Mouse (Mus musculus) hindbrain, embryonic 15.5 days (tissue): ENCODE results near the gene Agrp. TPM values are rescaled to one million over a fixed set of nuclear protein-coding genes. Genes with fewer than 3 reads are reported as not detected.

Experiments used
- ATAC-seq: fragments of 200-750 bp; cut with Nextera tagmentation; 2 replicates; pipeline ENCODE4 v1.8.0; 2017; ENCODE audit warnings: low read depth, moderate number of reproducible peaks, moderate TSS enrichment; ENCODE audit not compliant: low FRiP score
- H3K27ac ChIP-seq: fragments of 300-500 bp; sonication (generic); replicated peaks from 2 replicates; pipeline ENCODE4 v1.5.1; 2015; ENCODE audit warnings: mild to moderate bottlenecking, inconsistent platforms
- H3K27me3 ChIP-seq: fragments of 300-500 bp; sonication (generic); 2 replicates; pipeline ENCODE4 v1.6.1; 2015; ENCODE audit warnings: control low read depth, inconsistent platforms
- H3K36me3 ChIP-seq: fragments of 300-500 bp; sonication (generic); 2 replicates; pipeline ENCODE4 v1.6.1; 2015; ENCODE audit warnings: control low read depth, inconsistent platforms
- H3K4me1 ChIP-seq: fragments of 300-500 bp; sonication (generic); replicated peaks from 2 replicates; pipeline ENCODE4 v1.6.1; 2015; ENCODE audit warnings: control low read depth, inconsistent platforms
- H3K4me2 ChIP-seq: fragments of 300-500 bp; sonication (generic); 2 replicates; pipeline ENCODE4 v1.6.1; 2015; ENCODE audit warnings: moderate library complexity, mild to moderate bottlenecking, inconsistent platforms
- H3K4me3 ChIP-seq: fragments of 300-500 bp; sonication (generic); 2 replicates; pipeline ENCODE4 v1.5.1; 2015; ENCODE audit warnings: mild to moderate bottlenecking, inconsistent platforms
- H3K9ac ChIP-seq: fragments of 300-500 bp; sonication (generic); 2 replicates; pipeline ENCODE4 v1.6.1; 2015; ENCODE audit warnings: inconsistent platforms
- H3K9me3 ChIP-seq: fragments of 300-500 bp; sonication (generic); 2 replicates; pipeline ENCODE4 v1.6.1; 2016; ENCODE audit warnings: control low read depth, inconsistent platforms
- WGBS: fragments of 180-500 bp; shearing (Covaris S2); methylation state at CpG from one replicate; pipeline ENCODE4 v1.1.7; 2015; 5-methylcytosine and 5-hydroxymethylcytosine counted together
- polyA plus RNA-seq: library from polyadenylated mRNA; unstranded; fragments of >200 nt; fragmentation: Nextera tagmentation; extraction: Ambion mirVana; gene quantifications from 2 replicates; pipeline ENCODE4 v1.2.1, GENCODE M21; 2015

Gene Agrp
- polyA plus RNA-seq, 1 experiment from 2014 or later = 0.56 TPM

- Histone ChIP-seq H3K4me2 (peak overlapping the region; percentile 16; the same call in 1 of the 2 replicates), H3K27me3 (no peaks in the 10 kb centered on the region), H3K4me3 (no peak overlapping the region), H3K4me1 (peaks cover 45% of the 10 kb centered on the region), H3K9ac (no peak overlapping the region), H3K9me3 (no peaks in the 10 kb centered on the region), H3K36me3 (no peaks in the 10 kb centered on the region; the same call in 1 of the 2 replicates), H3K27ac (no peak overlapping the region)
- ATAC-seq = no peak
- 89% methylated on average over 1 of the region's 1 CpGs for WGBS
Measured at GRCm38 (mm10) chr8:105563871-105564270, 73.3 kb downstream of the Agrp start.

DNA sequence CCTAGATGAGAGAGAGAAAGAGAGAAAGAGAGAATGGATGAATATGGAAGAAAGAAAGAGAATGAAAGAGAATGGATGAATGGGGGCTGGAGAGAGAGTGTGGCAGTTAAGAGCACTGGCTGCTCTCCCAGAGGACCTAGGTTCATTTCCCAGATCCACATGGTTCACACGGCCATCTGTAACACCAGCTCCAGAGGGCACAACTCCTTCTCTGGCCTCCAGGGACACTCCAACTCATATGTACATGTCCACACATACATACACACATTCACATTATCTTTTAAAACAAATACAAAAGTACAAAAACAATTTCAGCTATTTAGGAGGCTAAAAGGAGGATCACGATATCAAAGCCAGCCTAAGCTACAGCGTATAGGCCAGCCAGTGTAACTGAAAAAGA, 74.3 kb downstream of the Agrp start:
- Histone ChIP-seq H3K4me1 (peaks cover 45% of the 10 kb centered on the region), H3K27ac (no peak overlapping the region), H3K4me3 (no peak overlapping the region), H3K27me3 (no peaks in the 10 kb centered on the region), H3K36me3 (peaks cover 4% of the 10 kb centered on the region), H3K9me3 (no peaks in the 10 kb centered on the region), H3K9ac (no peak overlapping the region), H3K4me2 (no peak overlapping the region)
- WGBS = 79% methylated on average over 3 of the region's 3 CpGs
- ATAC-seq = no peak

DNA sequence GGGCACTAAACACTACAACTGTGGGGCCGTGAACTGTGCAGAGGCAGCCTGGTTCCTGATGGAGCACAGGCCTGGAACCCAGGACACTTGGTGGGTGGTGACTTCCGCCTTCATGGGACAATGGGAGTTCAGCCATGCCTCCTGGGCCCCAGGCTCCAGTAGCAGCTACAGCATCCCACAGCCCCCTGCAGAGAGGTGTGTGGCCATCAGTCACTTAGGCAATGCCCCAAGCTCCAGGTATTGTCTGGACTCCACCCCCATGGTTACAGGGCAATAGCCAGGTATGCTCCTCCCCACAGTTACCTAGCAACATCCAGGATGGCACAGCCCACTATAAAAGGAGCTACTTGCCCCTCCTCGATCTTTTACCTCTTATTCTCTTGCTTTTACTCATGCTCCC, 82.0 kb downstream of the Agrp start:
- 64% methylated on average over 3 of the region's 3 CpGs for WGBS
- Histone ChIP-seq H3K4me2 (no peak overlapping the region), H3K9ac (no peak overlapping the region), H3K9me3 (no peaks in the 10 kb centered on the region), H3K36me3 (peaks cover 4% of the 10 kb centered on the region), H3K4me1 (no peaks in the 10 kb centered on the region), H3K27ac (no peak overlapping the region), H3K27me3 (no peaks in the 10 kb centered on the region), H3K4me3 (no peak overlapping the region)
- ATAC-seq = peak; percentile 36; the same call in 1 of the 2 replicates

DNA sequence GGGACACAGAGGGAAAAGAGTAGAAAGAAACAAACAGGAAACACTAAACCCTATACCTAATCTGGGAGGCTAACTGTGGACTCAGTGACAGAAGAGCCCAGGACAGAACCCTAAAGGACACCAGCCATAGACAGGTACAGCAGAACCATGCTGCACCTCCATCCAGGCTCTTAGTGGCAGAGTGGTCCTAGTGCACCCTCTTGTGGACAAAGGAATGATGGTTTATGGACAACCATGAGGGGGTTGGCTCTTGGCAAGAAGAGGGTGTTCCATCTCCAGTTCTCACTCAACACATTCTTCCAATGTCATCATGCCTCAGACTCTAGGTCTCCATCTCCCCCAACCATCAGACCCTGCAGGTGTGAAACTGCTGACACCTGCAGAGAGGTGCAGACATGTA, 83.1 kb downstream of the Agrp start:
- Histone ChIP-seq H3K27ac (no peak overlapping the region), H3K9ac (no peak overlapping the region), H3K4me1 (no peaks in the 10 kb centered on the region), H3K36me3 (peaks cover 4% of the 10 kb centered on the region; the same call in 1 of the 2 replicates), H3K4me2 (no peak overlapping the region), H3K4me3 (no peak overlapping the region), H3K9me3 (no peaks in the 10 kb centered on the region), H3K27me3 (no peaks in the 10 kb centered on the region)
- ATAC-seq = peak; percentile 58; the same call in 1 of the 2 replicates

DNA sequence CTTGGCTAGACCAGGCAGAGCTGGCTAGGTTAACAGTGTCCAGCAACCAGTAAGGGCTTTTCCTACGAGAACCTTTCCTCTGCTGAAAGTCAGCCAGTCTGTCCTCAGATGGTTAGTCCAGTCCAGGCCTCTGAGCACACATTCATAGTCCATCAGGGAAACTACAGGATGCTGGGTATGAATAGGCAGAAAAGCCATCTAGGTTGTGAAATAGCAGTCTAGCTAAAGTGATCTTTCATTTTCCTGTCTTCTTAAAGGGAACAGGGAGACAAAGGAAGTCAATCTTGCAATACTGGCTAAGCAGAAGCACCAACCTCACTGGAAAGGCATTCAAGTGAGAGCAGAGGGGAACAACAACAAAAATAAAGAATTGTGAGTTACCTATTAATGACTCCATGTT, 84.4 kb downstream of the Agrp start:
- Histone ChIP-seq H3K9me3 (no peaks in the 10 kb centered on the region), H3K27me3 (no peaks in the 10 kb centered on the region), H3K4me3 (no peak overlapping the region), H3K9ac (no peak overlapping the region), H3K4me2 (no peak overlapping the region), H3K4me1 (no peaks in the 10 kb centered on the region), H3K36me3 (no peaks in the 10 kb centered on the region), H3K27ac (no peak overlapping the region)
- 92% methylated on average over 1 of the region's 1 CpGs for WGBS
- ATAC-seq = no peak

DNA sequence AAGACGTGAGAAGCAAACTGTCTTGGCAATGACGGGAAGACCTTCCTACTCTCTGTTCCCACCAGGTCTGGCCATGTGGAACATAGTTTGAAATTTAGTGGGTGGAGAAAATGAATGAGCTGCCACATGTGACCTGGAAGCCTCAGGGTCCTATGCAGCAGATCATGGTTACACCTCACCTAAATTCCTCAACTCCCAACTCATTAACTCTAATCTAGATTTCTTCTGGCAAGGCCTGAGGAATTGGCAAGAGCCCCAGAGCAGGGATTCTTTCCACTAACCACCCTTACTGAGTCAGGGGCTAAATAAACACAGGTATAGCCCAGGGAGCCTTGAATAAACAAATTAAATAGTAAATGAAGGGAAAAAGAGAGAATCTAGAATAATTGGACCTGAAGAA, 85.2 kb downstream of the Agrp start:
- Histone ChIP-seq H3K27ac (no peak overlapping the region), H3K27me3 (no peaks in the 10 kb centered on the region), H3K4me2 (no peak overlapping the region), H3K4me1 (no peaks in the 10 kb centered on the region), H3K36me3 (no peaks in the 10 kb centered on the region), H3K9me3 (no peaks in the 10 kb centered on the region), H3K4me3 (no peak overlapping the region), H3K9ac (no peak overlapping the region)
- ATAC-seq = no peak
- 92% methylated on average over 2 of the region's 2 CpGs for WGBS

GRCm38 (mm10) chr8:105550083-105550482, 87.1 kb downstream of the Agrp start:
- H3K27ac ChIP-seq = no peak overlapping the region
- H3K9ac ChIP-seq = no peak overlapping the region
- 77% methylated on average over 2 of the region's 2 CpGs for WGBS
- no peak overlapping the region for H3K4me2 ChIP-seq
- peaks cover 9% of the 10 kb centered on the region for H3K4me1 ChIP-seq
- H3K4me3 ChIP-seq = no peak overlapping the region
- H3K27me3 ChIP-seq = no peaks in the 10 kb centered on the region
- no peak for ATAC-seq
- H3K9me3 ChIP-seq = no peaks in the 10 kb centered on the region
- no peaks in the 10 kb centered on the region for H3K36me3 ChIP-seq

GRCm38 (mm10) chr8:105549506-105549905, 87.7 kb downstream of the Agrp start:
- H3K27ac ChIP-seq = no peak overlapping the region
- no peak for ATAC-seq
- peaks cover 15% of the 10 kb centered on the region for H3K4me1 ChIP-seq
- no peak overlapping the region for H3K4me3 ChIP-seq
- no peaks in the 10 kb centered on the region for H3K36me3 ChIP-seq
- H3K9ac ChIP-seq = no peak overlapping the region
- no peaks in the 10 kb centered on the region for H3K27me3 ChIP-seq
- WGBS = 97% methylated on average over 1 of the region's 1 CpGs
- no peaks in the 10 kb centered on the region for H3K9me3 ChIP-seq
- H3K4me2 ChIP-seq = no peak overlapping the region

DNA sequence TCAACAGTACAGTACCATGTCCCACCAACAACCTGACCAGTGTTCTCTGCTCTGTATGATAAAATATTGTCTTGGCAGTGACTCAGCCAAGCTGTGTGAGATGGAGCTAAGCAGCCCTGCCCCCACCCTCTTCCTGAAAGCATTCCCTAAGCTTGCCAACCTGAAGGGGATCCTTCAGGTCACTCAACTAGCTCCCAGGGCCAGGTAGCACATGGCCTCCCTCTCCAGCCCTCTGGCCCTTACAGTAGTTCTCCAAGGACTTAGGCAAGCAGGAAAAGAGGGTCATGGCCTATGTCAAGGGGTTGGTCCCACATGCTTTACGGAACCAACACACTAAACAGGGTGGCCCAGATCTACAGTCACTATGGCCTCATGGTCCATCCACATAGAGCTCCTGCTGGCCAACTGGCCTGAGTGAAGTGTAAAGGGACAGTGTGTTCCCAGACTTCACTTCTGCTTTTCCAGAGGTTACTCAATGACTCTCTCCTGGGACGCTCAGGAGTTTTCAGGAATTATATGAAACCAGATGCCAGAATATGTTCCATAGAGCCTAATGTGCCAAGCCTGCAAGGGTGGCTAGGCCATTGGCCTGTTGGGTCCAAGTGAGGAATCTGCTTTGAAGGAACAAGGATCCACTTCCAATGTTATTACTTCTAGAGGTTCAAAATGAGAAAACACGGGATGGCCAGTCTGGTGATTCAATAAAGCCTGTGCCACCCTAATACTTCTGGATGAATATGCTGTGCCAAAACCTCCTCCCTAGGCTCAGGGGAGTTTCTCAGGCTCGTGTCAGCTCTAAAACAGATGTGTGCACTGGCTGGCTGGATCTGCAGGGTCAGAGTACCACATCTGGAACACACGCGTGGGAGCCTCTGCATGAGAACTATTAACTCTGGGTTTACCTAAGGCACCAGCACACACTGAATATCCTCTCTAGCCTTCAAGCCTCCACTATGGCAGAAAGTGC, 90.5 kb downstream of the Agrp start:
- Histone ChIP-seq H3K27ac (no peak overlapping the region), H3K36me3 (peaks cover 4% of the 10 kb centered on the region; the same call in 1 of the 2 replicates), H3K9ac (no peak overlapping the region), H3K27me3 (no peaks in the 10 kb centered on the region), H3K9me3 (no peaks in the 10 kb centered on the region), H3K4me1 (peaks cover 16% of the 10 kb centered on the region), H3K4me2 (no peak overlapping the region), H3K4me3 (no peak overlapping the region)
- ATAC-seq = no peak
- 82% methylated on average over 6 of the region's 6 CpGs for WGBS

- H3K4me3 ChIP-seq = no peak overlapping the region
- no peaks in the 10 kb centered on the region for H3K9me3 ChIP-seq
- H3K4me2 ChIP-seq = no peak overlapping the region
- peaks cover 8% of the 10 kb centered on the region; the same call in 1 of the 2 replicates for H3K36me3 ChIP-seq
- H3K27ac ChIP-seq = peak overlapping the region; percentile 19; the same call in 1 of the 2 replicates
- no peaks in the 10 kb centered on the region for H3K27me3 ChIP-seq
- peaks cover 16% of the 10 kb centered on the region for H3K4me1 ChIP-seq
- H3K9ac ChIP-seq = no peak overlapping the region
- 81% methylated on average over 3 of the region's 3 CpGs for WGBS
- no peak for ATAC-seq
Measured at GRCm38 (mm10) chr8:105545249-105545648, 91.9 kb downstream of the Agrp start.

GRCm38 (mm10) chr8:105544544-105545205, 92.5 kb downstream of the Agrp start:
- ATAC-seq = no peak
- Histone ChIP-seq H3K36me3 (peaks cover 8% of the 10 kb centered on the region; the same call in 1 of the 2 replicates), H3K4me1 (peaks cover 16% of the 10 kb centered on the region), H3K9ac (no peak overlapping the region), H3K4me3 (no peak overlapping the region), H3K27me3 (no peaks in the 10 kb centered on the region), H3K27ac (peak overlapping the region; percentile 46; the same call in 1 of the 2 replicates), H3K9me3 (no peaks in the 10 kb centered on the region), H3K4me2 (no peak overlapping the region)
- WGBS = 56% methylated on average over 7 of the region's 7 CpGs

DNA sequence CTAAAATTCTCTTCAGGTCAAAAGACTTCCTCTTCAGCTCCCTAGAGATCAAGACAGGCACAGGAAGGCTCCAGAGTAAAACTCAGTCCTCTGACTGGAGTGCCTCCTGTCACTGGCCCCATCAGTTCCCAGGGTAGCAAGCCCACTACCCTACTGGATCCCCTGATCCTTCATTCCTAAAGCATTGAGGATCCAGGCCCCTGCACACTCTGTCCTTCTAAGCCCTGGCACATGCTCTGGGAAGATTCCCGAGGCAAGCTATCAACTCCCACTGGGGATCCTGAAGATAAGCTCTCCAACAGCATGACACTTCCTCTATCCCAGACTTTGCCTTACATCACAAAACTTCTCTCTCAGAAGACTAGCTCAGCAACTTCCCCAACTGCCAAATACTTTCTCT, 93.5 kb downstream of the Agrp start:
- no peaks in the 10 kb centered on the region for H3K9me3 ChIP-seq
- H3K4me3 ChIP-seq = no peak overlapping the region
- H3K9ac ChIP-seq = no peak overlapping the region
- H3K4me1 ChIP-seq = peaks cover 16% of the 10 kb centered on the region
- H3K27ac ChIP-seq = 0 out of 2 replicates have a peak overlapping the region, but pooled peaks have one; percentile 28
- ATAC-seq = no peak
- no peaks in the 10 kb centered on the region for H3K27me3 ChIP-seq
- no peak overlapping the region for H3K4me2 ChIP-seq
- WGBS = 46% methylated on average over 1 of the region's 1 CpGs
- peaks cover 14% of the 10 kb centered on the region for H3K36me3 ChIP-seq
